Mouse (Mus musculus) ES-Bruce4 (cell line): ENCODE measurements at regions not wholly inside any gene's neighbourhood (a gene's known extent, or its start where the extent isn't known, plus 50 kb on each side); places are given as distances from the start of the nearest gene placed in this dataset.

Source experiments
- CTCF ChIP-seq: IDR thresholded peaks from one replicate; pipeline ENCODE4 v1.8.1; 2011; ENCODE audit warnings: low read depth, low read length
- EP300 ChIP-seq: IDR thresholded peaks from 2 replicates; pipeline ENCODE4 v1.6.1; 2011; ENCODE audit warnings: low read depth, low read length; ENCODE audit not compliant: insufficient read depth

- TF ChIP-seq EP300 (no peak), CTCF (no peak)
Measured at GRCm38 (mm10) chr1:13427068-13427434, 2013.1 kb downstream of the A830018L16Rik start.
